Mouse (Mus musculus) layer of hippocampus, postnatal 36 days (tissue): Measurements from ENCODE around the gene Fhl1. TPM values are rescaled to one million over a fixed set of nuclear protein-coding genes. Genes with fewer than 3 reads are reported as not detected.

ENCODE experiments used
- DNase-seq, 2 experiments: peaks; one replicate each; pipeline ENCODE4 v3.0.0; 2022
- total RNA-seq, 2 experiments: library from RNA; stranded (reverse); gene quantifications; 2 replicates each; pipeline ENCODE4 v1.2.3; 2021

The Fhl1 gene
- total RNA-seq, 2 experiments from 2014 or later: 78.4 to 87.0 TPM

DNA sequence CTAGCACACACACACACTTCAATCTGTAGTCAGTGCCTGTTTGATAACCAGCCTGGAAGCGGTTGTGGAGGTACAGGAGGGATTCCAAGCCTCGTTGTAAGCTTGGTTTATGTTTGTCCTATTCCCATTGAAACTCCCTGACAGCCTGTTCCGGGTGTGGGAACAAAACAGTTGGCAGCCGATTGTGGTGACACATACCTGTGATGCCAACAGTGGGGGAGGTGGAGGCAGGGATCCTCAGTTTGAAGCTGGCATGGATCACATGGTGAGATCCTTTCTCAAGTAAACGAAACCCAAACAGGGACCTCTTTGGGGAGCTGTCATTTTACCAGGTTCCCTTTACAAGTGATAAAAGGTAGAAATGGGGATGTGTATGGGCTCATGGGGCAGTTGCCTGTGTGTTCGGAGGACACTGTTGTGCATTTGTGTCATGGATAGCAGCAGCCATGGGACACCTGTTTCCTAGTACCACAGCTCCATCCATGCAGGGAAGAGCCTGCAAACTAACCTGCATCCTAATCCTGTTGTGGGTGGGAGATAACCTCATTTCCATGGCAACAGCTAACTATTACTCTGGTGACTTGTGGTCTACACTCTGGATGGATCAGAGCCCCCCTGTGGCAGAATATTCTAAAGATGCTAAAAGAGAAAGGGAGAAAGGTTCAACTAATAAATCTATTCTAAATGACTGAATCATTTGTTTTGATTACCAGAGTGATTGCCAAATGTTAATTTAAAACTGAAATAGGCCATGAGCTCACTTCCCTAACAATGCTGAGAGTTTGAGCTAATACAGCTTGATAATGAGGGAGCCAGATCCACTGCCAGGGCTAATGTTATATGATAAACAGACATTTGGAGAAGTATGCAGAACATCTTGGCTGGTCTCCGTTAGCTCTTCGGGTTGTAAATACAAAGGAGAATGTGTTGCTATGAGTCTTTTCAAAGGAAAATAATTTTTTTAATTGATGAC, 22.0 kb downstream of the Fhl1 start:
- peak; percentile 15 for DNase-seq

DNA sequence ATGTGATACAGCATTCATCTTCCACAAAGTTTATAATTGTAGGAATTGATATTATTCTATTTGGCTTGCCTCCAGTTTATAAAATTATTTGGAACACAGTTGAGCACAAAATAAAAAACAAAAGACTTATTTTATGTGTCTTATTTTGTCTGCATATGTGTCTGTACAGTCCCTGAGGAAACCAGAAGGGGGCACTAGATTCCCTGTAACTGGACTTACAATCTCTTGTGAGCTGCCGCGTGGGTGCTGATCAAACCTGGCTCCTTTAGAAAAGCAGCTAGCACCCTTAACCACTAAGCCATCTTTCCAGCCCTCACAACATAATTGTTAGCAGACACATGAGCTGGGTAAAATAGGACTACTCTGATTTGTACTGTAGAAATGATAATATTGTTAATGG, 24.1 kb downstream of the Fhl1 start:
- DNase-seq: no peak

DNA sequence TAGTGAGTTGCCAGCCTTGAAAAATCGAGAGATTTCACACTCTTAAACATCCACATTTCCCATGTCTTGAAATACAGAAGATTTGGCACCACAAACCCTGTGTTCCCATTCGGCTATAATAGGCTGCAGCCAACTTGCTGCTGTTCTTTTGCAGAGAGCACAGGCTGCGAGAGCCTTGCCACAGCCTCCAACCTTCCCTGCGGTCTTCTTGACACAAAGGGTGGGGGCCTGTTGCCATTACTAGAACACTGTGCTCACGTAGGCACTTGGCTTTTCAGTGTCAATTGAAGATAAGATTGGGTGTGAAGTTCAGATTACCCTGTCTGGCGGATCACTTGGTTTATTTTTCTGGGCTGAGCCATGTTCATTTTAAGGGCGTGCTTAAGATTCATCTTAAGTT, 24.8 kb downstream of the Fhl1 start:
- DNase-seq: no peak

DNA sequence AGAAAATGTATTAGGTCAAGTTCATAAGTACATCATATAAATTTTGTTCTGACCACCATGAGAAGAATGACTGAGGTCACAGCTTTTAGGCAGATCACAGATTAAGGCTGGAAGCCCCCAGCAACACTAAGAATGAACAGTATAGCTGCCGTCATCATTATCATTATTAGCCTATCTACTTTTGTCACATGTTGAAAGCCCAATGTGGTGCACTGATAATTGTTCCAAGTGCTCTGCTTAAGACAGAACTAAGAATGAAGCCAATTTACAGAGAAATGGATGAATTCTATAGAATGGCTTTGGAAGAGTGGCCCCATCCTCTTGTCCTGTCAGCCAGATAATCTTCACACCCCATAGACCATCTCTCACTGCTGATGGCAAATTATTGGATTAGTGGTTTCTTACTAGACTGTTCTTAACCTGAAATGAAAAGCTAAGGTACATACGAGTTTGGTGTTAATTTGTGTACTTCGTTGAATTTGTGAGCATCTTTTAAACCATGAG, 28.7 kb downstream of the Fhl1 start:
- no peak for DNase-seq

DNA sequence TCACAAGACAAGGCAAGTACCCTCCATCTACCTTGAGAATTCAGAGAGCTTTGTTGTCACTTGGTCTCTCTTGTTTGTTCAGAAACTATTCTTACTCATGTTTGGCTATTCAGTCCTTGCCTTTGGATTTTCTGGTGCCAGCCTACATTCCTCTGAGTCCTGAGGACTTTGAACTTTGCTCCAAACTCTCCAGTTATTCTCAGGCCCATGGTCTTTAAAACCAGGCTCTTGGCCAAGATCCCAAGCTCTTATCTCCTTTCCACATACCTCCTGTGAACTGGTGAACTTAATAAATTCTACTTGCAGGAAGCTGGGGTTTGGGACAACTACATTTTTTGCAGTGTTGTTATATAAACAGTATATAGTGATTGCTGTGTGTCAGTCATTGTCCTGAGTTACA, 38.3 kb downstream of the Fhl1 start:
- no peak for DNase-seq

DNA sequence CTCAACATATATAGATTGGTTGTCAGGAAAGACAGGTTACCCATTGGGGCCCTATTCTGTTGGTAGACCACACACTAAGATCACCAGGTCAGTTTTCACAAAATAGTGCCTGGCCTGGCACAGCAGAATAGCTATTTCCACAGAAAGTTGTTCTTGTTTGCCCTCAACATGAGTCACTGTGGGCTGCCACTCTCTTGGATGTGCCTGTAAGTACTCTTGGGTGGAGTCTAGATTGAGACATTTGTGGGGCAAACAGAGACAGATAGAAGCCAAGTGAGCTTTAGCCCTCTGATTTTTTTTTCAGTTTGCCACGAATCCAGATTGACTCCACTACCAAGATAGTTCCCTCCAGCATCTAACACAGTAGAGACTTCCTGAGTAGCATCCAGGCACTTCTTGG, 40.2 kb downstream of the Fhl1 start:
- no peak for DNase-seq

DNA sequence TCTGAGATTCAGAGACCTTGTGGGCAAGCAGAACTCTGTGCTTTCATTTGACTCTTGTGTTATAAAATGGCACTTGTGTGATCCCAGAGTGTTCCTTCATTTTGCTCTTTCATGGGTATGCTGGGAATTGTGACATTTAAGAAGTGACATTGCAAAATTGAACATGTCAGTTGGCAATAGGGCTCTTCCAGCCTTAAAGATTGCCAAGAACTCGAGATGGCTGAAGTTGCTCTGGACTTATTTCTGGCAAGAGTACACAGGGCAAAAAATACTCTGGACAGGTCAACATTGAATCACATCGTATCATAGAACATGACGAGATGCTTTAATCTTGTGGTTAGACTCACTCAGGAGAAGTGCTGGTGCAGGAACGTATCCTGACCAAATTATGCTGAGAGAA, 41.7 kb downstream of the Fhl1 start:
- DNase-seq: no peak

DNA sequence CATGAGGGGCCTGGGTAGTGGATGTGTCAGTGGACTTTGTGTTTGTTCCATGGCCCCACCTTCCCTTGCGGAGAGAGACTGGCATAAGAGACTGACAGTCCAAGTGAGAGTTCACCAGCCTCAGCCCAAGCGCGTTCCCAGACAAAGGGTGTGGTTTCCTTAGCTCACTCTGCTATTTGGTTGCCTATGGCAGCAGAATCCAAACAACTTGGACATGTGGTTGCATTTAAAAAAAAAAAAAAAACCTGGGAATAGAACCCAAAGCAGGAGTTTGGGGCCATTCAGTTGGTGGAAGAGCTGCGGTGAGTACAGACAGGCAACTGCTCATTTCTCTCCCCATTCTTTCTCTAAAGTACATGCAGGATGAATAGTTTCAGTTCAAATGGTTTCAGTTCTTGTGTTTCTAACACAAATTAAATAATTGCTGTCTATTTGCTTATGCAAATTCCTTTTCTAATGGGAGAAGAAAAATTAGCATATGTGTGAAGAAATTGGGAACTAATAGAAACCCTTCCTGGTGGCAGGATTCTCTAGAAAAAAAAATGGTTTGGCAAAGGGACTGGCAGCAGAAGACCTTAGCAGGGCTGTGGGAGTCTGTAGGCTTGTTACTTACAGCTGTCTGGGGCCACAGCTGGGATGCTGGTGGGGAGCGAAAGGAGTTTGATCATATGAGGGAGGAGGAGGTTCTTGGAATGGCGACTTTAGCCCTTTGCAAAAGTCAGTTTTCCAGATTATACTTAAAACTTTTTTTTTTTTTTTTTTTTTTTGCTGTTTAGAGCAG, 54.9 kb downstream of the Fhl1 start:
- DNase-seq: no peak

DNA sequence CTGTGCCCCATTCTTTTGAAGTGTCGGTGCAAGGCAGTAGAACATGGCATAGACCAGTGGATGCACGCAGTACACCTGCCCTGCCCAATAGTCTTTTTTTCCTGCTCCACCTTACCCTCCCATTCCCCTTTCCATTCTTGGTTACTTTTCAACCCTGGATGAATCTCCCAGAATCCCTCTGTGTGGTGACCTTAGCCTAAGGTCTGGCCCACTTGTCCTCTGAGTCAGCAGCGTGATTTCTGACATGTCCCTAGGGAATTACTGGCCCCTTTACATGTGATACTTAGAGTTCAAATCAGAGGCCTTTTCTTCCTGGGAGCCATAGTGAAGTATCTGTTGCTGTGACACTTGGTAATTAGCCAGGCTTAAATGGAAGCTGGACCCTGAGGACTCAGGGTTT, 55.9 kb downstream of the Fhl1 start:
- no peak for DNase-seq

DNA sequence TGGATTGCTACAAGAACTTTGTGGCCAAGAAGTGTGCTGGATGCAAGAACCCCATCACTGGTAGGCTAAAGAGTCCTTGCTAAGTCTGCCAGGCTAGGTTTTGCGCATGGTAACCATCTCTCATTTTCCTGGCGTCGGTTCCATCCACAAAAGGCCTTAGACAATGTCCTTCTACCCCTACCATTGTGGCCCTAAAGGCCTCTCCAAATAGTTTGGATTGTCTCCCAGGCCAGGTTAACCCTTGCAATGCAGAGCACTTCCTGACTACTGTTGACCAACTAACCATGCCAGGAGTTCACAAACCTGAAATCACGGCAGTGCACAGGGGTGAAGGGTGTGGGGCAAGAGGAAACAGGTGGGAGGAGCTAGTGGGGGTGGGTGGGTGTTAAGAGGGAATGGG, 59.0 kb downstream of the Fhl1 start:
- DNase-seq: no peak

DNA sequence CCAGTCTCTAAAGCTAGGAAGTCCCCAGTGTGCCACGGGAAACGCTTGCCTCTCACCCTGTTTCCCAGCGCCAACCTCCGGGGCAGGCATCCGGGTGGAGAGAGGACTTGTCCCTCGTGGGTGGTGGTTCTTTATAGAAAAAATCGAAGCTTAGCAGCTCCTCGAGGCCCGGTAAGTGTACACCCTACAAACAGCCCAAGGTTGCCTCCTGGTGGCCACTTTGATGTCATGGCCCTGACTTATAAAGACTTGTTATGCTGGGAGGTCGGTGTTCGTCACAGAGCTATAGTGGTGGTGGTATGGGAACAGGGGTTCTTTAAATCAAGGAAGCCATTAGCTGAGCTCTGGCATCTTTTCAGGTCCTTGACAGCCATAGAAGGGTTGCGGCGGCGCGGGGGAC, 59.7 kb downstream of the Fhl1 start:
- DNase-seq: peak; percentile 37

DNA sequence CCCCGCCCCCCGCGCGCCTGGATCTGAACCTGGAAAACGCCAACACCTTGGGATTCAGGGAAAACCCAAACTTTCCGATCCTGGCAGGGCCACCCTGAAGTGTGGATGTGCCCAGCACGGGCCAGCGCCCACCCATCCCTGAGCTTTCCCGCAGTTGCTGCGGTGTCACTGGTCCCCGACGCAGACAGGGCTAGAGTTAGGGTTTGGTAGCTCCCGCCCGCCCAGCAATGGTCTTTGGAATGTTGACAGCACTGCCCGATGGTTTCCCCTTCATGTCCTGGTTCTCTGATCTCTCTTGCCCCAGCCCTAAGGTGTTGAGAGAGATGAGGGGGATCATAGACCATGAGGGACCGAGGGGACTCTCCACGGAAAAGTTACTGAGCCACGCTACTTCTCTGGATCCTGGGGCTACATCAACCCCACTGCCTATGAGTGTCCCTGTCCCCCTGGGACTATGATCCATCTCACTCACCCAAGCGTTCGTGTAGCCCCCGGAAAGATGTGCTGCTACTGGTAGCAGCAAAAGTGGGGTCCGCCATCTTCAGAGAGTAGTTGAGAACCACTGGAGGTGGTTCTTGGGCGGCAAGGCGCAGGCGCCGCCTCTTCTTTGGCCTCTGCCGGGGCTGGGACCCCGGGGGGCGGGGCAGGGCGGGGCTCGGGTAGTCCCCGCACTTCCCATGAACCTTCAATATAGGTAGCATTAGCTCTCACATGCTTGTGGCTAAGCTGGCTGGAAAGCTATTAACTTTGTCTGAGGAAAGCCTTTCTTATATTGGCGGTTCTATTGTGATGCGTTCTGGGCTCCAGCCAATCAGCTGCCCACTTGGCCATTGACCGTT, 90.4 kb downstream of the Fhl1 start, which contains the start of gene Map7d3:
TSS of gene Map7d3 (minus strand) at position 562 of the 839 bp plus-strand sequence.
- no peak for DNase-seq

DNA sequence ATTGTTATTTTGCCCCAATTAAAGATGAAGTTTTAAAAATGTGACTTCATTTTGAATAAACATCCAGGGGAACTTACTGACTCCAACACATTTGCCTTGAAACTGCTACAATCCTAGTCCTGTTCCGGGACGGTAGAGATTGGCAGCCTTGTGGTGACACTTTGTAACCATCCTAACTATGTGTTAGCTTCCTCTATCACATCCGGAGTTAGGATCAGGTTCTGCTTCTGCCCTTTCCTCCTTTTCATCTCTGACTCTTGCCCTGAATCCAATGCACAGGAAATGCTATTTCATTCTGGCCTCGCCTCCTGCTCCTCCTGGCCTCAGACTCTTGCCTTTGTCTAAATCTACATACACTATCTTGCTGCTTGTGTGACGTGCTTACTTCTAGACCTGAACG, 95.9 kb downstream of the Fhl1 start:
- DNase-seq: no peak

DNA sequence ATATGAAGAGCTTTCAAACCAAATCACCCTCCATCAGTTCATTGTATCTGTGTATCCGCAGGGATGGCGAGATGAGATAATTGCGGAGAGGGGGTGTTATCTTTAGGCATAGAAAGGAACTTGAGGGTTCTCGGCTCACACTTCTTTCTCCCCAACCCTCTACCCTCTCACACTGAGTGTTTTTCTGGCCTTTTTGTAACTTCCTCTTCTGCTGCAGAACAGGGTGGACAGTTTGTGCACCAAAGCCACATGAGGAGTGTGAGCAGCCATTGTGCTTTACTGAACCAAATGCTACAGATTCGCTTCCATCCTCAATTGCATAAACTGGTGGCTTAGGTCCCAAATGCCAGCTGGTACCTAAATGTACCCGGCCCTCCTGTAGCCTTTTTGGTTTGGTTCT, 104.3 kb downstream of the Fhl1 start:
- no peak for DNase-seq

DNA sequence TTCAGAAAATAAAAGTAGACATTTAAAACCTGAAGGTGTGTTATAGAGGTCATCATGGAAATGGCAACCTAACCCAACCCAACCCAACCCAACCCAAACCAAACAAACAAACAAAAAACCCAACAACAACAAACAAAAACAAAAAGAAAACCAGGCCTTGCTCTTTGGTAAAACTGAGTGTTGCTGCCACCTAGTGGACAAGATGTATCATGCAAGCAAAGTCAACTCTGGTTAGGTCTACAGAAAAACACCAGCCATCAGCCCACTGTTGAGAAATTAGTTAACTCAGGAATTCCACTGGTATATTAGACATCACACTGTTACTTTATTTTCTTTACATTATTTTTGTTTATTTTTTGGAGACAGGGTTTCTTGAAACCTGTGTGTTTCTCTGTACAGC, 107.8 kb downstream of the Fhl1 start:
- peak in 1 of 2 experiments; percentile 9 for DNase-seq

DNA sequence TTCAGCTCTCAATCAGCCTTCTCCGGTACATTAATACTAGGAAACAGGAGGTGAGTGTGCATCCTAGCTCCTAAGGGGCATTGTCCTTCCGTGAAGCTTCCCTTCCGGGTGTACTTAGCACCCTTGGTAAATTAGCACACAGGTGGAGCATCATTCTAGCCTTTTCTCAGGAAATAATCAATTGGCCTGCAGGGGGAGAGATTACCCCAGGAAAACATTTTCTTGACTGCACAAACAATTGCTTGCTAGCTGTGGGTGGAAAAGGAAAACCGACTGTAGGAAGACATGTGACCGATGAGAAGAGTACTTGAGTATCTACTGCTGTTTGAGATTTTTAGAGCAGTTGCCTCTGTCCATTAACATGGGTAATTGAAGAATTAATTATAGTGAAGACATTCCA, 109.7 kb downstream of the Fhl1 start:
- DNase-seq: no peak

Other genes starting within 250 kb of the Fhl1 start
- gene Gm10477, start 207.0 kb upstream of the Fhl1 start, total RNA-seq: not detected
- not detected for gene Gm648, start 182.2 kb upstream of the Fhl1 start, total RNA-seq
- gene Mmgt1, start 133.7 kb upstream of the Fhl1 start, total RNA-seq: 10 to 100 TPM; 28.0 to 31.3 TPM
- gene Slc9a6, start 122.0 kb upstream of the Fhl1 start, total RNA-seq: 100 to 1,000 TPM in 1 of 2 experiments, 10 to 100 TPM in 1; 94.2 to 108 TPM
- not detected for gene Map7d3, start 90.5 kb downstream of the Fhl1 start, total RNA-seq
- gene Adgrg4, start 138.4 kb downstream of the Fhl1 start, total RNA-seq: not detected